Mouse (Mus musculus) MN1 (cell line): ENCODE data around the gene Dmrta2.

Source experiments
- DNase-seq: peaks from one replicate; pipeline ENCODE4 v3.0.0-alpha.2; 2016; ENCODE audit warnings: low spot score

Gene Dmrta2

GRCm38 (mm10) chr4:109977148-109978067 is at the start of gene Dmrta2:
Gene Dmrta2 (plus strand): TSS chr4:109978053.
- DNase-seq = peak; percentile 79

DNA sequence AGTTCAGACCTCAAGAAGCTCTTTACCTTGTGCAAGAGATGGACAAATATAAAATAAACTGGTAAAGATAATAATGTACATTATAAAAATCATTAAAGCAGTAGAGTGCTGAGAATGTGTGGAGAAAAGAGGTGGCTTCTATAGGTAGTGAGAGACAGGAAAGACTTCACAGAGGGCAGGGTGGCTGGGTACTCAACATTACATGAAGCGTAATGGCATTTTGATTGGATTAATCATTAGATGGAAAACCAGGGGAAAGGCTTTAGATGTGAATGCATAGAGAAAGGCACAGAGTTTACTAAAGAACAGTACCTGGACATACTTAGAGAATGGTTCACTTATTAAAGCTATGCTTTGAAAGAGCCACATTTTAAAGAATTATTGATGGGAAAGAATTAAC is 48.8 kb upstream of the Dmrta2 start:
- no peak for DNase-seq

DNA sequence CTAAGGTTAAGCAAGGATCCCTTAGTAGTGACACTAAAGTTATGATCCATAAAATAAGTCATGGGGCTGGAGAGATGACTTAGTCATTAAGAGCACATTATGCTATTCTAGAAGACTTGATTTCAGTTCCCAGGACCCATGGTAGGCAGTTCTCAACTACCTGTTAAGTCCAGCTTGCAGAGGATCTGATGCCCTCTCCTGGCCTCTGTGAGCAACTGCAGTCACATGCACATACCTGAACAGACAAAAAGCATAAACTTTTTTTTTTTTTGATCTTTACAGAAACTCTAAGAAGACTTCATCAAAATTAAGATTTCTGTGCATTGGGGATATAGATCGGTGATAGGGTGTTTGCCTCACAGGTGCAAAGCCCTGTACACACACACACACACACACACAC is 47.4 kb upstream of the Dmrta2 start:
- no peak for DNase-seq

DNA sequence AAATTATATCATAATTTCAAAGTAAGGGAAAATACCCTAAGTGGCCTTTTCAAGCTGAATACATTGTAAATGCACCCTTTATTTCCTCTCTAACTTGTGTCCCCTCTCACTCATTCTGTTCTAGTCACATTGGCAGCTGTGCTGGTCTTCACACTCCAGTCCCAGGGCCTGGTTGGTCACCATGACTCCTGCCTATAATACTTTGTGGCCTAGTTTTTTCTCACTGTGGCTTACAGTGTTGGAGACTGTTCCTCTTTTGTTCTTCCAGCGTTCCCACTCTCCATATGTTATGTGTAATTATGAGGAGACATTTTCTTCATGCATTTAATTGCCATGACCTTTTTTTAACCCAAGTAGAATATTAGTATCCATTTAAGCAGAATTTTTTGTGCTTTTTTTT is 46.9 kb upstream of the Dmrta2 start:
- DNase-seq = no peak

DNA sequence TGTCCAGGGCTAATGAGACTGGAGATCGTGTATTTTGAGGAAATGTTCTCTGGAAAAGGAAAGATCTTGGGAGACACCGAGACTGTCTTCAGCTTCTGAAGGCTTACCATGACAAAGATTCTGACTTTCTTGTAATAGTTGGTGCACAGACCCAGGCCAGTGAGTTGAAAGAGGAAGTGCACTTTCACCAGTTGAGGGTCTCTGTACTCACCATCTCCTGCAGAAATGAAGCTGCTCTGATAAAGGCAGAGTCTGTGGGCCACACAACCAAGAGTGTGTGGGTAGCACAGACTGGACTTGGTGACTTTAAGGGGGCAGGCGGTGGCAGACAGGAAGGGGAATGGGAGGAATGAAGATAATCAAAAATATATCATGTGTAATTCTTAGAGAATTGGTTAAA is 41.3 kb upstream of the Dmrta2 start:
- DNase-seq = no peak

DNA sequence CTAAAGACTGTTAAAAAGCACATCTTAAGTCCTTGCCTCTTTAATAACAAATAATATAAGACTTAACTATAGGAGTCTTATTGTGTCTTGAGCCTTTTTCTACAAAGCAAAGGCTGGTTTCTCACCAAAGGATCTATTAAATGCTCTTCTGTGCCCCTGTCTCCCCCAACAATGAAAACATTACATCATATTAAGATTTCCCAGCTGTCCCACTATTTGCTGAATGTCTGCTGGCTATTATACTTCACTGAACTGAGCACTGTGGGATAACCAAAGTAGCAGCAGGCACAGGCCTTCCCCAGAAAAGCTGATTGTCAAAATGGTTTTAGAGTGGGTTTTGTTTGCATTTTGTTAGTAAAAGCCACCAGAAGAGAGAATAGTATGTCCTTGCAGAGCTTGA is 38.6 kb upstream of the Dmrta2 start:
- DNase-seq = no peak

DNA sequence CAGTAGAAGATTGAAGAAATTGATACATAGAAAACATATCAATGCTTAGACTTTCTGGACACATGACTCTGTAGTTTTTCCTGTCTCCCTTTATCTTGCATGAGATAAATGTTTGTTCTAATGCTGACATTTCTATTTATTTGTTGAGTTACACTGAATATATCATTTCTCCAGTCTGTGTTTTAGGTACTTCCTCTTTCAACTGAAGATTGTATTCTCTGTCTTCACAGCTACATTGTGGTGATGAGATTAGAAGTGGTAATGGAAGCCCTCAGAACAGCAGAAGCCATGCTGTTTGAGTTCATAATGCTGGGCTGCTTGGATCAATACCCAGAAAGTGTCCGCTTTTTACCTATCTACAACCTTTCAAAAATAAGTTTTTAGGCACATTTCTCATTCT is 32.3 kb upstream of the Dmrta2 start:
- no peak for DNase-seq

- no peak for DNase-seq
Measured at GRCm38 (mm10) chr4:109949307-109949706, 28.5 kb upstream of the Dmrta2 start.

- no peak for DNase-seq
Measured at GRCm38 (mm10) chr4:109953509-109953908, 24.3 kb upstream of the Dmrta2 start.

GRCm38 (mm10) chr4:109960201-109960935 is 17.5 kb upstream of the Dmrta2 start:
- no peak for DNase-seq

DNA sequence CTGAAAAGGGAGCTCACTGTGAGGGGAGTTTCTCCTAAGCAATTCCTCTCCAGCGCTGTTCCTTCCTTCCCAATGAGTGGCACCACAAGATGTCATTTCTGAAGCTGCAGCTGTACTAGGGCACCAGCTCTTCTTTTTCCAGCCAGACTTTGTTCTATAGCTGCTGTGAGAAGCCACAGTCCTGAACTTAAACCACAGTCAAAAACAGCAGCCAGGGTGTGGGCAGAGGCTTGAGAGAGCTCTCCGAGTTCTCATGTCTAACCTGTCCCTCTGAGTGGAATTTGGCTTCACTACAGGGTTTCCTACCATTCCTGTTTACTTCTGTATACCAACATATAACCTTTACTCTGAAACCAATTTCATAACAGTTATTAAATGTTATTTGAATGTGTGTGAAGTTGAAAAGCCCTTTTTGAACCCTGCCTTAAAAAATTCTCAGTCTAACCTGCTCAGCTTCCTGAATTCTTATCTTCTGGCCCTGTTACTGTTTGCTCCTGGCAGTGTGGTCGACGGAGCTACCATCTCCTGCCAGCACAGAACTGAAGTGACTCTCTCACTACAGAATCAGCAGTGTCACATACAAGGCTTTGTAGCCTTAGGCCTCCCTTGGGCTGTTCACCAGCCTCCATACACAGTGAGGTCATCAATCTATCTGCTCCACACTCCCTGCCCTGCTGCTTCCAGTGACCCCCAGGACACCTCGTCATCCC is 14.1 kb upstream of the Dmrta2 start:
- no peak for DNase-seq

DNA sequence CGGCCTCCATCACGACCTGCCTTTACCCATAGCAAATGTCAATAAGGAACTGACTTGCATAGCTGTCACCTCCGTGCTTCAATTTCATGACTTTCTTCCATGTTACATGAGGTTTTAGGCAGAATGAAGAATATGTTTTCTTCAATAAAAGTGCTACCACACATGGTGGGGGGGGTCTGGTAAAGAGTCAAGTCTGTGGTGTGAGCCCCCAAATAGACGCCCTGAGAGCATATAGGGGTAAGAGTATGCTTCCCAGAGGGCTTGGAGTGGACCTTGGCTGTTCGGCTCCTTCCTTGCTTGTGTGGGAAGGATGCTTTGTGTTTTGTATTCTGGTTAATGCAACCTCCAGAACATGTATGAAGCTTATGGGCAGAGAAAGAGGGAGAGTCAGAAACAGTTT is 8.3 kb upstream of the Dmrta2 start:
- no peak for DNase-seq

DNA sequence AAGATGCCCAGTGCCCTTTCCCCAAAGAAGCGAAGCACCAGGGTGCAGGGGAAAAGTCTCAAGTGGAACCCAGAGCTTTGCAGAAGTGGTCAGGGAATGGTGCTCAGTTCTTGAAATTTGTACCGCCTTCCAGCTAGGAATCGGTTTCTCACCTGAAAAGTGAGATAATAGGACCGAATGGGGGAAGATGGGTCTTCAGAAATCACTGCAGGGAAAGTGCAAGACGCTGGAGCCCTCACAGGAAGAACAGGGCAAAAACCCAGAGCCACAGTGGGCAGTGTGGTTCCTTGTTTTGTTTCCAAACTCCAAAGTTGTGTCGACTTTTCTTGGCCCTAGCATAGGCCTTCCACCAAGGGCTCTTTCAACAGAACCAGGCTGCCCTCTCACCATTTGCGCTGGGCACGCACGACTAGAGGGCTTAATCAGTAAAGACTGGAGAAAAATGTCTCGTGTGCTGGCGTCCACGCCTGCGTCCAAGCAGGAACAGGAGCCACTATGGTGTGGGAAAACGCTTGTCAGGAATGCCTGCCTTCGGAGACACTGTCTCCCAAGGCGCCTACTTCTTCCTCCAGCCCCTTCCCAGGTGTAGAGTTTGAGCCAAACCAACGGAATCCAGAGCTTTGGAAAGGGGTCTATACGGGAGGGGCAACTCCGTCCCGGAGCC is 3.7 kb upstream of the Dmrta2 start:
- DNase-seq = no peak

DNA sequence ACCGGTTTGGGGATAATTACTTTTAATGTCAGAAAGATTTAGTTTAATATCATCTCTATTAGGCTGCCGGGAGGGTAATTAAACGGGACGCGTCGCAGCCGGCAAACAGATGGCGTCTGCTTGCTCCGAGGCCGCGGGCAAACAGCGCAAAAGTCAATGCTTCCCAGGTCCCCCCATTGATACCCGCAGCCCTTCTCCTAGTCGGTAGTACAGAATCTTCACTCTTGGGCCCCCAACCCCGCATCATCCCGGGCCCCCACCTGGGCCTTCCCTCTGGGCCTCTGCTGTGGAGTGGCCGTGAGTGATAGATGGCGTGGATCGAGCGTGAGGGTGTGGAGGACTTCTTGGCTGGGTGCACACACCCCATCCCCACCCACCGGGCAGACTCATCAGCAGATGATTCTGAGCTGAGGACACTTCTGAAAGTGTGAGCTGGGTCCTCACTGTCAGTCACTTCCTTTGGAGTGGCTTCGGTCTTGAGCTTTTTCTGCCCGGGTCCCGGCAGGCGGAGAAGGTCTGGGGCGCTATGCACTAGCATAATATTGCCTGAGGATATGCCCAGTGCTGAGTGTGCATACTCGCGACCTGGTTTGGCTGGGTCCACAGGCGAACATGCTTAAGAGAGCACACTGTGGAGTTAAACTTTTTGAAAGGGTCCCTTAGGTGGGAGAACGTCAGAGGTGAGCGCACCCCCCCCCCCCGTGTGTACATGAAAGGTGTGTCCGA is 3.0 kb upstream of the Dmrta2 start:
- DNase-seq = no peak

GRCm38 (mm10) chr4:109975381-109976240 is 2.2 kb upstream of the Dmrta2 start:
- DNase-seq = no peak

DNA sequence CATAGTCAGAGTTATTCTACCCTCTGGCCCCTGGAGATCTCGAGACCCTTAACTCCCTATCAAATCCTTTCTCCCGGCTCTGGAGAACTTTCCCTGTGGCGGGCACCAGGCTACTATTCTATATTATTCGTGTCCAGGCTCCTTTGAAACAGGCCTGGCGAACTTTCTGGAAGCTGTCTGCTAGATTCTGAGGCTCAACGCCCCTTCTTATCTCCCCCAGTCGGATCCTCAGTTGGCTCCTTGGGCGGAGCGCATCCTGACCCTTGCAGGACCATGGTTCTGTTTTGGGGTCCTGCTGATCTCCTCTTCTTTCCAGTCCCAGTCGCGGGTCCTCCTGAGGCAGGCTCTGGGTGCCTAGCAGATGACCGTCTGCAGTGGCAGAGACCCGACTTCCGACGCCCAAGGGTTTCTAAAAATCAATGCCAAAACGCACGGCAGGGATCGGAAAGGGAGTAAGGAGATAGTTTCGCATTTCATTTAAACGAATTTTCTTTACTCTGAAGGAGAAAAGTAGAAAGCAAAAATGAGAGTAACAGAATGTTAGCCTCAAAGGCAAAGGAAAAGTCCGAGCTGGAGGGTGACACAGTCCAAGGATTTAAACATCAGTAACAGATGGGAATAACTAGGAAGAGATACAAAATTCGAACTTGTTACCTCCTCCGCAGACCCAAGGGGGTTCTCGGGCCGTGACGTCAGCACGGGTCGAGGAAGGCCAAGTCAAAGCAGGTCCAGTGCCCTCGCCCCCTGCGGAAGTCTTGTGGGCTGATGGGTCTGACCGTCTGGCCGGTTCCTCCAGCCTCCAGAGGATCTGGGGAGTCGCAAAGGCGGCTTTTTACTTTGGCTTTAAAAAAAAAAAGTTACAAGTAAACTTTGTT is 1.3 kb upstream of the Dmrta2 start:
- DNase-seq = no peak

DNA sequence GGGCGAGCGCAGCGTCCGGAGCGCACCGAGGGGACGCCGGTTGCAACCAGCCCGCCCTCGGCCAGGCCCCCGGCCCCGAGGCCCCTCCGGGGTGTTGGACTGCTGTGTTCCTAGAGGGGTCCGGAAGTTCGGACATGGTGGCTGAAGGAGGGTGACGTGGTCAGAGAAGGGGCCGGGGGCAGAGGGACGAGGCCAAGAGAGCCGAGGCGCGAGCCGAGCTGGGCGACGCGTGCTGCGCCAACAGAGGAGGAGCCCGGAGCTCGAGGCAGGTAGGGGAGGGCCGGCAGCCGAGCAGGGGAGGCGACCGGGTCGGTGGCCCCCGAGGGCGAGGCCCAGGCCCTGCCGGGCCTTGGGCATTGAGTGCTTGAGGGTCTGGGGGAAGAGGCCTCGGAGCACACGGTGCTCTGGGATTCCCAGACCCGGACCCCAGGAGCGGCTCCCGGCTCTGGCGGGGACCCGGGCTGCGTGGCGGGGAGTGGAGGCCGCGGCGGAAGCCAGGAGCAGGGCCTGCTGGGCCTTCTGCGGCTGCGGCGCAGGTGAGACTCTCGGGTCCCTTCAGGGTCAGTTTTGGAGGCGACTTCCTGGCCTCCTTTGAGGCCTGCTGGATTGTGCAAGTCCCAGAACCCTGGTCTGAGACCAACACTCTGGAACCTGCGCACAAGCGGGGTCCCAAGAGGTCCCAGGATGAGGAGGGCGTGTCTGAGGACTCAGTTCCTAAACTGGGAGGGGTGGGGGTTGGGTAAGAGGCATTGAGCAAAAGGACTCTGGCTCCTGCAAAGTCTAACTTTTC is 410 bp downstream of the Dmrta2 start:
- peak; percentile 22 for DNase-seq

DNA sequence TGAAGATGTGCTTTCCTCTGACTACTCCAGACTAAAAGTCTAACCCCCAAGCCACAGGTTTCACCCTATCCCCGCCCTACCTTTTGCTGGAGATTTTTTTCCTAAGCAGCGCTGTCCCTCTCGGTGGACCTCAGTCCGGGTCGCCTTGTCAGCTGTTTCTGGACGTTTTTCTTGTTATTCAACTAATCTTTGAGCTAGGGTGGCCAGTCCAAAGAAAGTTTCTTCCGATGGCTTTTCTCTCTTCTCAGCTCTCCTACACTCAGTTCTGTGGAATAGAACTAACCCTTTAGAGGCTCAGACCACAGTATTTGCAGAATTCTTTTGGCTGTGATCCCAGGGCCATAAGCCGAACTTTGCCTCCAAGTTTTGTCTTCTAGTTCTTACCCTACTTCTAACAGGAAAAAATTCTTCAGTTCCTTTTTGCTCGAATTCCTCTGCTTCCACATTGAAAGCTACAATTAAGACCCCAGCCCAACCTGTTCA is 1.0 kb downstream of the Dmrta2 start:
- no peak for DNase-seq
